Comparison of ENCODE assay signal across 21 mouse cellular contexts in genomic region chr4:123086381-123086780, GRCm38 (mm10). TPM values are rescaled to one million over a fixed set of nuclear protein-coding genes. Genes with fewer than 3 reads are reported as not detected.
DNase-seq lines count a peak whose midpoint lies in the region; ATAC-seq and TF ChIP-seq lines count a peak whose summit lies in the region.
"Had no signal": no experiment of that assay in that cellular context is flagged by ENCODE, and none has a peak within 500 bp of the region (broad histone marks: within the 10 kb centered on the region; RNA-seq: fewer than 3 reads in every experiment).

No protein-coding gene starts in this region.

- H3K27ac ChIP-seq in liver, postnatal 0 days (ENCODE audit: low read depth), result no peak overlapping the region
- no peak overlapping the region for H3K27ac ChIP-seq in liver, embryonic 12.5 days
- H3K27ac ChIP-seq in MEL (ENCODE audit: control insufficient read depth, low read depth, low read length), result no peak overlapping the region
- no peak overlapping the region for H3K27ac ChIP-seq in stomach, postnatal 0 days (replicated peaks)
- H3K27ac ChIP-seq: forebrain, embryonic 10.5 days; heart, embryonic 15.5 days; hindbrain, embryonic 10.5 days; limb, embryonic 15.5 days had no signal

- H3K9me3 ChIP-seq in liver, postnatal 0 days (ENCODE audit: low read length), result no peaks in the 10 kb centered on the region
- H3K9me3 ChIP-seq in liver, embryonic 12.5 days (replicated peaks), result no peaks in the 10 kb centered on the region
- no peaks in the 10 kb centered on the region for H3K9me3 ChIP-seq in MEL (replicated peaks; ENCODE audit: insufficient read depth, low read length)
- no peaks in the 10 kb centered on the region for H3K9me3 ChIP-seq in stomach, postnatal 0 days (ENCODE audit: control insufficient read depth, low read length)
- H3K9me3 ChIP-seq: forebrain, embryonic 10.5 days; heart, embryonic 15.5 days; hindbrain, embryonic 10.5 days; limb, embryonic 15.5 days had no signal

- no peaks in the 10 kb centered on the region for H3K79me2 ChIP-seq in MEL (ENCODE audit: control insufficient read depth, insufficient read depth, low read length, poor library complexity)

- 83% methylated on average over 4 of the region's 4 CpGs for WGBS in liver, postnatal 0 days (ENCODE audit: insufficient replicate concordance)
- 74% methylated on average over 4 of the region's 4 CpGs for WGBS in liver, embryonic 12.5 days (ENCODE audit: insufficient replicate concordance)
- WGBS in stomach, postnatal 0 days, result 80% methylated on average over 4 of the region's 4 CpGs

- TF ChIP-seq POLR2A in MEL (IDR thresholded peaks at IDR 0.05; ENCODE audit: control insufficient read depth in 1 of 2, insufficient read depth in 1 of 2, low read depth in 1 of 2, low read length in 2 of 2, poor library complexity in 1 of 2), result no peak

- peak; percentile 24 for TF ChIP-seq RAD21 in MEL (IDR thresholded peaks at IDR 0.05; ENCODE audit: low read depth, low read length)

- H3K4me1 ChIP-seq in liver, postnatal 0 days (ENCODE audit: insufficient read depth), result no peaks in the 10 kb centered on the region
- no peaks in the 10 kb centered on the region for H3K4me1 ChIP-seq in liver, embryonic 12.5 days
- peaks cover 0 to 5% of the 10 kb centered on the region in 2 experiments; a peak in 1 of 4 replicates for H3K4me1 ChIP-seq in MEL (ENCODE audit: control insufficient read depth in 1 of 2, insufficient read depth in 2 of 2, low read length in 2 of 2)
- no peaks in the 10 kb centered on the region for H3K4me1 ChIP-seq in stomach, postnatal 0 days (replicated peaks; ENCODE audit: control insufficient read depth, insufficient read depth)
- H3K4me1 ChIP-seq: heart, embryonic 15.5 days; limb, embryonic 15.5 days had no signal

- no peaks in the 10 kb centered on the region for H3K27me3 ChIP-seq in liver, postnatal 0 days (ENCODE audit: insufficient read depth, low read length)
- peaks cover 10% of the 10 kb centered on the region; the same call in 1 of the 2 replicates for H3K27me3 ChIP-seq in liver, embryonic 12.5 days (replicated peaks)
- H3K27me3 ChIP-seq in MEL (ENCODE audit: control insufficient read depth in 1 of 2, insufficient read depth in 2 of 2, low read length in 2 of 2), result peaks cover 0 to 4% of the 10 kb centered on the region in 2 experiments; a peak in 1 of 4 replicates
- H3K27me3 ChIP-seq in stomach, postnatal 0 days (ENCODE audit: control insufficient read depth, insufficient read depth, low read length), result no peaks in the 10 kb centered on the region
- H3K27me3 ChIP-seq: limb, embryonic 15.5 days had no signal

- H3K36me3 ChIP-seq in liver, postnatal 0 days (replicated peaks; ENCODE audit: insufficient read depth, low read length), result no peaks in the 10 kb centered on the region
- no peaks in the 10 kb centered on the region for H3K36me3 ChIP-seq in liver, embryonic 12.5 days
- H3K36me3 ChIP-seq in MEL (ENCODE audit: control insufficient read depth in 1 of 2, insufficient read depth in 2 of 2, low read length in 2 of 2), result no peaks in the 10 kb centered on the region
- H3K36me3 ChIP-seq in stomach, postnatal 0 days (ENCODE audit: control insufficient read depth, insufficient read depth, low read length), result no peaks in the 10 kb centered on the region
- H3K36me3 ChIP-seq: forebrain, embryonic 10.5 days; heart, embryonic 15.5 days; hindbrain, embryonic 10.5 days; limb, embryonic 15.5 days had no signal

- TF ChIP-seq CTCF in liver, postnatal 0 days (IDR thresholded peaks at IDR 0.05; ENCODE audit: low read depth), result peak; percentile 19; the same call in 1 of the 2 replicates
- peak; percentile 30 to 56 (median 38); a peak in 5 of 6 replicates for TF ChIP-seq CTCF in MEL (IDR thresholded peaks at IDR 0.05 in 2 of 3, conservative IDR thresholded peaks at IDR 0.05 in 1 of 3; ENCODE audit: control insufficient read depth in 1 of 3, insufficient read depth in 1 of 3, low read depth in 2 of 3, low read length in 3 of 3, poor library complexity in 1 of 3, severe bottlenecking in 1 of 3)
- TF ChIP-seq CTCF in stomach, postnatal 0 days (IDR thresholded peaks at IDR 0.05; ENCODE audit: low read depth), result peak; percentile 43

- no peak overlapping the region for H3K4me2 ChIP-seq in liver, postnatal 0 days (ENCODE audit: low read depth, low read length)
- H3K4me2 ChIP-seq in liver, embryonic 12.5 days, result no peak overlapping the region
- H3K4me2 ChIP-seq in stomach, postnatal 0 days (replicated peaks; ENCODE audit: low read depth), result no peak overlapping the region
- H3K4me2 ChIP-seq: heart, embryonic 15.5 days; limb, embryonic 15.5 days had no signal

- no peak overlapping the region for H3K4me3 ChIP-seq in liver, postnatal 0 days (ENCODE audit: low read depth, low read length)
- H3K4me3 ChIP-seq in liver, embryonic 12.5 days, result no peak overlapping the region
- H3K4me3 ChIP-seq in MEL (ENCODE audit: control insufficient read depth in 1 of 2, insufficient read depth in 1 of 2, low read depth in 2 of 2, low read length in 2 of 2), result no peak overlapping the region
- H3K4me3 ChIP-seq in stomach, postnatal 0 days (ENCODE audit: low read depth, low read length), result no peak overlapping the region
- H3K4me3 ChIP-seq: forebrain, embryonic 10.5 days; heart, embryonic 15.5 days; hindbrain, embryonic 10.5 days; limb, embryonic 15.5 days; megakaryocyte, embryonic 14.5 days had no signal

- no peak overlapping the region for H3K9ac ChIP-seq in liver, postnatal 0 days (replicated peaks)
- H3K9ac ChIP-seq in liver, embryonic 12.5 days, result no peak overlapping the region
- H3K9ac ChIP-seq in MEL (ENCODE audit: control insufficient read depth, low read depth, low read length, poor library complexity, severe bottlenecking), result no peak overlapping the region
- H3K9ac ChIP-seq in stomach, postnatal 0 days (ENCODE audit: low read length), result no peak overlapping the region
- H3K9ac ChIP-seq: heart, embryonic 15.5 days; limb, embryonic 15.5 days had no signal

- no peak for ATAC-seq in liver, postnatal 0 days
- no peak for ATAC-seq in liver, embryonic 12.5 days
- ATAC-seq in stomach, postnatal 0 days (ENCODE audit: low FRiP score, low TSS enrichment), result no peak
- ATAC-seq: inflammation-experienced regulatory T-cells, adult 6 months had no signal

- TF ChIP-seq EP300 in liver, postnatal 0 days (IDR thresholded peaks at IDR 0.05; ENCODE audit: low read depth), result no peak
- TF ChIP-seq EP300 in MEL (IDR thresholded peaks at IDR 0.05; ENCODE audit: low read depth in 1 of 2, low read length in 2 of 2), result no peak
- TF ChIP-seq EP300 in stomach, postnatal 0 days (optimal IDR thresholded peaks at IDR 0.05), result no peak

- DNase-seq in heart, adult 11 months, result peak; percentile 8
- no peak for DNase-seq in heart, postnatal 36 days
- no peak for DNase-seq in liver, postnatal 0 days
- peak; percentile 39 for DNase-seq in MEL (ENCODE audit: low read depth, low spot score)
- no peak for DNase-seq in stomach, postnatal 0 days (ENCODE audit: low spot score)
- DNase-seq in right cerebral cortex, adult 2 months (ENCODE audit: low spot score in 2 of 2), result no peak
- DNase-seq: adrenal gland, adult 8-10 months; cerebellum, adult 8-10 months; gastrocnemius, postnatal 14 days; midbrain, embryonic 14.5 days; thymus, postnatal 25 days had no signal

- intact Hi-C loops in heart, postnatal 36 days (cut with DNase I), result no loop called here

TF ChIP-seq in MEL, 35 proteins besides CTCF, POLR2A, EP300 and RAD21:
- TF ChIP-seq MXI1 (IDR thresholded peaks at IDR 0.05; ENCODE audit: low read depth, low read length) (no peak), MYB (IDR thresholded peaks at IDR 0.05; ENCODE audit: low read depth, low read length) (no peak), ZMIZ1 (IDR thresholded peaks at IDR 0.05; ENCODE audit: low read depth, low read length) (no peak), USF1 (IDR thresholded peaks at IDR 0.05; ENCODE audit: low read depth, low read length) (no peak), HCFC1 (IDR thresholded peaks at IDR 0.05; ENCODE audit: low read depth, low read length) (no peak), POLR2AphosphoS2 (IDR thresholded peaks at IDR 0.05; ENCODE audit: low read length) (no peak), SMC3 (IDR thresholded peaks at IDR 0.05; ENCODE audit: low read depth, low read length) (peak; percentile 48), RCOR1 (IDR thresholded peaks at IDR 0.05; ENCODE audit: low read depth, low read length) (no peak), E2F4 (IDR thresholded peaks at IDR 0.05; ENCODE audit: borderline replicate concordance, low read depth, low read length) (no peak)

RNA-seq across cellular contexts. Expression of gene Bmp8b, which starts 18.6 kb away (rescaled TPM):
- total RNA-seq in heart, postnatal 36 days (2021), result not detected
- polyA plus RNA-seq in liver, postnatal 0 days (2015; fragmentation: Nextera tagmentation; extraction: Ambion mirVana), result 0.07 and 0.09 TPM in 2 replicates
- 1.3 and 1.5 TPM in 2 replicates for polyA plus RNA-seq in liver, embryonic 12.5 days (2016; fragmentation: Nextera tagmentation; extraction: Ambion mirVana)
- 0.08 TPM in 1 of 2 replicates, not detected in the other for total RNA-seq in MEL (2012; rRNA removed)
- polyA plus RNA-seq in MEL (2012; ENCODE audit: insufficient read depth in 1 of 2, insufficient read length in 2 of 2, low read depth in 1 of 2, low replicate concordance in 2 of 2, missing spikeins in 1 of 2), result under 1 TPM in 1 of 2 experiments, not detected in 1; 0.06 TPM
- 0.21 and 0.25 TPM in 2 replicates for polyA plus RNA-seq in stomach, postnatal 0 days (2015; fragmentation: Nextera tagmentation; extraction: Ambion mirVana)
- total RNA-seq: gastrocnemius, postnatal 14 days; heart, adult 8-10 months had no signal
- polyA plus RNA-seq: inflammation-experienced regulatory T-cells, adult 6 months had no signal

RNA-seq across cellular contexts. Expression of gene Oxct2b, which starts 29.7 kb away (rescaled TPM):
- not detected for total RNA-seq in heart, postnatal 36 days (2021)
- polyA plus RNA-seq in liver, postnatal 0 days (2015; fragmentation: Nextera tagmentation; extraction: Ambion mirVana), result not detected in 2 replicates
- polyA plus RNA-seq in liver, embryonic 12.5 days (2016; fragmentation: Nextera tagmentation; extraction: Ambion mirVana), result 0.08 TPM in 1 of 2 replicates, not detected in the other
- total RNA-seq in MEL (2012; rRNA removed), result not detected in 2 replicates
- not detected for polyA plus RNA-seq in MEL (2012; ENCODE audit: insufficient read depth in 1 of 2, insufficient read length in 2 of 2, low read depth in 1 of 2, low replicate concordance in 2 of 2, missing spikeins in 1 of 2)
- not detected in 2 replicates for polyA plus RNA-seq in stomach, postnatal 0 days (2015; fragmentation: Nextera tagmentation; extraction: Ambion mirVana)
- total RNA-seq: gastrocnemius, postnatal 14 days; heart, adult 8-10 months; layer of hippocampus, postnatal 25 days had no signal
- polyA plus RNA-seq: forebrain, embryonic 10.5 days; heart, embryonic 15.5 days; hindbrain, embryonic 10.5 days; inflammation-experienced regulatory T-cells, adult 6 months; stomach, embryonic 16.5 days had no signal

RNA-seq across cellular contexts. Expression of gene Ppie, which starts 53.4 kb away (rescaled TPM):
- 10 to 100 TPM; 23.0 to 23.9 TPM for total RNA-seq in heart, postnatal 36 days (2021)
- 25.4 and 26.6 TPM in 2 replicates for polyA plus RNA-seq in liver, postnatal 0 days (2015; fragmentation: Nextera tagmentation; extraction: Ambion mirVana)
- 65.2 and 65.3 TPM in 2 replicates for polyA plus RNA-seq in liver, embryonic 12.5 days (2016; fragmentation: Nextera tagmentation; extraction: Ambion mirVana)
- 100 and 108 TPM in 2 replicates for total RNA-seq in MEL (2012; rRNA removed)
- 10 to 100 TPM in 1 of 2 experiments, not detected in 1; 97.9 TPM for polyA plus RNA-seq in MEL (2012; ENCODE audit: insufficient read depth in 1 of 2, insufficient read length in 2 of 2, low read depth in 1 of 2, low replicate concordance in 2 of 2, missing spikeins in 1 of 2)
- 47.2 and 48.9 TPM in 2 replicates for polyA plus RNA-seq in stomach, postnatal 0 days (2015; fragmentation: Nextera tagmentation; extraction: Ambion mirVana)

Comparison
In these comparisons a context has a peak if more than half of its experiments do, and no peak if none do; other contexts are left out.
1. DNase-seq: peak in heart, adult 11 months (single experiment) and MEL (single experiment); none in heart, postnatal 36 days (0 of 2), liver, postnatal 0 days (single experiment), stomach, postnatal 0 days (single experiment) and right cerebral cortex, adult 2 months (0 of 2).
2. Peak in every context shown above with its lines, with median percentiles within 50 percentile points of each other: CTCF ChIP-seq.